Mouse (Mus musculus) lung, postnatal 14 days (tissue): Measurements from ENCODE around the gene Ngrn.
A peak's percentile ranks its signal among the peaks of the same experiment; 100 is the strongest.

ENCODE experiments used
- DNase-seq: peaks from one replicate; pipeline ENCODE4 v3.0.0; 2021

The Ngrn gene

DNA sequence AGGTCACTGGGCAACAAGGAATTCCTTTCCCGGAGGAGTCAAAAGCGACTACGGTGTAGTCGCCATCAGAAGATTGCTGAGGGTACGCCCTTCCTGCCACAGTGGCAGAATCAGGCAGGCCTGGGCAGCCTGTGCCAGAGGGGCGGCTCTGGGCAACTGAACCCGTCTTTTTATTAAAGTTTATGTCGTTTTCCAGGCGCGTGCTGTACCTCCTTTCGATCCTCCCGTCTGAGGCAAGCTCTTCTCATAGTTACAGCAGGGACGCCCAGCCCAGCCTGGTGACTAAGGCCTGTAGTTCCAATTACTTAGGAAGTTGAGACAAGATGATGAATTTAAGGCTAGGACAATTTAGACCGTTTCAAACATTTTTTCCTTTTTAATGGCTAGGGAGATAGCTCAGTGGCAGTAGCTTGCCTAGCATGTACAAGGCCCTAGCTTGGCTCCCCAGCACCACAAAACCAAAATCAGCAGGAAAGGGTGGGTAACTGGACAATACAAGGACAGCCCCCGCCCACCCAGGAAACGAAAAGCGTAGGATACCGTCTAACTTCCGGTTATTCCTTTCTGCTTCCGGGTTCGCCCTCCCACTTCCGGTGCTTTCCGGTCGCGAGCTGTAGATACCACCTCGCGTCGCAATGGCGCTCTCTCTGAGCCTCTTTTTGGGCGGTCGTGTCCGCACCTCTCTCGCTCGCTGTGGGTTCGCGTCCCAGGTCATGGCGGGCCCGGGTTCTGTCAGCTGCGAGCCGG lies at the start of gene Ngrn:
TSS of gene Ngrn (plus strand) at position 591 of the 747 bp plus-strand sequence.
- peak; percentile 87 for DNase-seq

DNA sequence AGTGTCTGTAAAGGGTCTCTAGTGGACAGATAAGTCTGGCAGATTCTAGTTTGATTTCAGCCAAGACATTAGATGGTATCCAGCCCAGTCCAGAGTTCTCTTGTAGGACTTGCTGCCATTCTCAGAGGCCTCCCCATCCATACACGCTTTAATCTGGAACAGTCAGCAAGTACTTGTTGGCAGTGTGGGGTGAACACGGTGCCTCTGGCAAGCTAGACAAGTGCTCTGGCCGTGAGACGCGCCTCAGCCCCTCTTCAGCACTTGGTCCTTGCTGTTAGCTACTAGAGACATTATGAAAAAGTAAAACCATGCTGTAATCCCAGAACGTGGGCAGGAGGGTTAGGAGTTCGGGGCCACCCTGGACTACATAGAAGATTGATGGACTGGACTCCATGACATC lies 47.4 kb upstream of the Ngrn start:
- DNase-seq, result no peak

DNA sequence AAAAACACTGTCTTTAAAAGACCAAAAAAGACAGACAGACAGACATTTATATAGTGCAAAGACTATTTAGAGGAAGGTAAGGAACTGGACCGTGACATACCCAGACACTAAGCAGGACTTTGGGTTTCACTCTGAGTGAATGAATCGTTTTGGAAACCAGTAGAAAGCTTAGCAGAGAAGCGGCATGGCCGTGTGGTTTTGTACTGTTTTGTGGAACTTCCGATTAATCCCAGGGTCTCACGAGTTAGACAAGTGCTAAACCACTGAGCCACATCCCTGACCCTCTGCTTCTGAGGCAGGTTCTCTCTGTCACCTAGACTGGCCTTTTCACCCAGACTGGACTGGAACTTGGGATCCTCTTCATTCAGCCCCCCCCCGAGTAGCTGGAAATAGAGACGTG lies 46.6 kb upstream of the Ngrn start:
- no peak for DNase-seq

GRCm38 (mm10) chr7:80215398-80215797 lies 45.6 kb upstream of the Ngrn start:
- peak; percentile 87 for DNase-seq

- DNase-seq, result peak; percentile 53
Observed at GRCm38 (mm10) chr7:80216566-80216965, 44.4 kb upstream of the Ngrn start.

- no peak for DNase-seq
Observed at GRCm38 (mm10) chr7:80218666-80219065, 42.3 kb upstream of the Ngrn start.

DNA sequence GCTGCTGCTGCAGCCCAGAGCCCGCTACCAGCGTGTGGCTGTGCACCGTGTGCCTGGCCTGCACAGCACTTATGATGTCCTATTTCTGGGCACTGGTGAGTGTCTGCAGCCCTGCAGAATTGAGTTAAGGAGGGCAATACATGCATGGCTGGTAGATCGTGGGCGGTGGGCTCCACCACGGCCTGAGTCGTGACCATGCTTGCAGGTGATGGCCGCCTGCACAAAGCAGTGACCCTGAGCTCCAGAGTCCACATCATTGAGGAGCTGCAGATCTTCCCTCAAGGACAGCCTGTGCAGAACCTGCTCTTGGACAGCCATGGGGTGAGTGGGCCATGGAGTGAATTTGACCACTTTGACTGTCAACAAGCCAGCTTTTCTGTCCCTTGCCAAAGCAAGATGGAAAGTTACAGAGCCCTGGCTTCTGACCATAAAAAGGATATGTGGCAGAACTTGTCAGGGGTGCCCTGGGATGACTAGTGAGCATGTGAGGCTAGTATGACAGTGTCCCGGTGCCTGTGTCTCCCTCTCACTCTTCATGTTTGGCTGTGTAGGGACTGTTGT lies 40.7 kb upstream of the Ngrn start:
- DNase-seq, result no peak

DNA sequence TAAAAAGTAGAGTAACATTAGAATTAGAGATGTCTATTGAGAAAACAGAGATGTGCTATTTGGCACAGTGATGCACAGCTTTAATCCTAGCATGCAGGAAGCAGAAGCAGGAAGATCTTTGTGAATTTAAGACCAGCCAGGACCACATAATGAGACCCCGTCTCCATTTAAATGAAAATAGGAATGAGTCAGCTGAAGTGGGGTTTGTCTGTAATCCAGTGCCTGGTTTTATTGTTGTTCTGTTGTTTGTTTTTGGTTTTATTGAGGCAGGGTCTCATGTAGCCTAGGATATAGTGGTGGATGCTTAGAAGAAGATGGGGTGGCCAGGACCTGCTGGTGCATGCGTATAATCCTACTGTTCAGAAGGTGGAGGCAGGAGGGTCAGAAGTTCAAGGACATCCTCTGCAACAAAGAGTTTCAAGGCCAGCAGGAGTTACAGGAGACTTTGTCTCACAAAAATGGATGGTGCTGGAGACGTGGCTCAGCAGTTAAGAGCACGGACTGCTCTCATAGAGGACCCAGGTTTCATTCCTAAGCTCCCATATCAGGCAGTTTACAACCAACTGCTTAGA lies 39.8 kb upstream of the Ngrn start:
- no peak for DNase-seq

- DNase-seq, result no peak
Observed at GRCm38 (mm10) chr7:80227065-80227464, 34.0 kb upstream of the Ngrn start.

GRCm38 (mm10) chr7:80230196-80230595 lies 30.8 kb upstream of the Ngrn start:
- DNase-seq, result no peak

DNA sequence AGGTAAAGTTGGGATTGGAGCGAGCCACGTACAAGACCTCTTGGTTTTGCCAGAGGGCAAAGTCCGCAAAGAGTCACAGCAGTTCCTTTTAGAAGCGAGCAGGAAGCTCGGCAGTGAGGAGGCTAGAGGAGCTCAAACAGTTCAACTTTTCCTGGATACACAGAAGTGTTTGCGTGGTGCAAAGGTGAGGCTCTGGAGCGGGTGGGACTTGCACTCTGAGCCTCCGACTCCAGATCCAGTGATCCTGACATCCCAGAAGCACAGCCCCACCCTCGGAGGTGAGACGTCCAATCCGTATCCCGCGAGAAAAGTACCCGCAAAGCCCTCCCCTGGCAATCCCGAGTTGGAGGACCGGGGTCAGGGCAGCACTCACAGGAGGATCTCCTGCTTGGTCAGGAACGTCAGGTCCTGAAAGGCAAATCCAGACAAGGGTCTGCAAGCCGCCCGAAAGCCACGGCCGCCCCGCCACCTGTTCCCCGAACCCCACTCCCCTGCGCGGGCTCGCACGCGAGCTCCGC lies 29.0 kb upstream of the Ngrn start:
- peak; percentile 39 for DNase-seq

GRCm38 (mm10) chr7:80232489-80233029 lies 28.5 kb upstream of the Ngrn start, which contains the start of the genes Cib1 and Gdpgp1:
Gene Cib1, minus strand, starts transcription at chr7:80232813.
Gene Gdpgp1, plus strand, starts transcription at chr7:80232865.
- DNase-seq, result peak; percentile 97

DNA sequence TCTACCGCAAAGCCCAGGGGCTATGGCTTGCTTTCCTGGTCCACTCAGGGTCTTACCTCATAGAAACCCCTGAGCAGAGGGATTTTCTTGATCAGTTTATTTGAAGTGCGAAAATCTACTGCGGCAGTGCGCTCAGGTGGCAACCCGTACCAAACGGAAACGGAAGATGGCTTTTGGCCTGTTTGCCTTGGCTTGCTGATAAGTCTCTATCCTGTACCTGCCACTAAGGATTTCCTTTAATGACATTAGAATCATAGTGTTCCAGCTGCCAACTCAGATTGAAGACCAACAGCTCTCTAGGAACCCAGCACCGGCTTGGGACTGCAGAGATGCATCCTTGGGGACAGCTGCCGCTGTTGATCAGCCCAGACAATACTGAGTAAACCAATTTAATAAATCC lies 27.2 kb upstream of the Ngrn start:
- DNase-seq, result no peak

- DNase-seq, result no peak
Observed at GRCm38 (mm10) chr7:80238542-80238941, 22.5 kb upstream of the Ngrn start.

- DNase-seq, result no peak
Observed at GRCm38 (mm10) chr7:80241661-80242060, 19.4 kb upstream of the Ngrn start.

GRCm38 (mm10) chr7:80244851-80245250 lies 16.2 kb upstream of the Ngrn start:
- no peak for DNase-seq

DNA sequence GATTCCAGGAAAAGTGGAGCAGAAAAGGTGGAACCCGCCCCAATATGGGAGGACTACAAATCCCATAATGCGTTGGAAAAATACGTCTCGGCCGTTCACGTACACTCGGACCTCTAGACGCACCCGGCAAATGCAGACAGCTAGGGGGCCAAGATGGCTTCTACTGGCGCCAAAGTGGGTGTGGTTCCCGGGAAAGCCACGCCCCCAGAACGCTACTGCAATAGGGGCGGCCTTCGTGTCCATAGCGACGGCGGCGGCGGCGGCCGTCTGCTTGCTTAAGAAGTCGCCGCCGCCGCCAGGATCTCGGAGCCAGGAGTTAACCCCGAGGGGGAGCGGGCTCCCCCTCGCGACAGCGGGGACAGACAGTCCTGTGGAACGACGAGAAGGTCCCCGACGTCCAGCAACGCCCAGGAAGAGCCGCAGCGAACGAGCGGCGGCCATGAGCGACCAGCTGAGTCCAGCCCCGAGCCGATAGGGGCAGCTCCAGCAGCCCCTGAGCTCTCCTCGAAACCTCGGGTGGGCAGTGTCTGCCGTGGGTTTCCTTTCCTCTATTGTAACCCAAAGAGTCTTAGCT lies 14.8 kb upstream of the Ngrn start, which contains the start of gene Ttll13:
TSS of gene Ttll13 (plus strand) at position 229 of the 574 bp plus-strand sequence.
- peak; percentile 98 for DNase-seq

DNA sequence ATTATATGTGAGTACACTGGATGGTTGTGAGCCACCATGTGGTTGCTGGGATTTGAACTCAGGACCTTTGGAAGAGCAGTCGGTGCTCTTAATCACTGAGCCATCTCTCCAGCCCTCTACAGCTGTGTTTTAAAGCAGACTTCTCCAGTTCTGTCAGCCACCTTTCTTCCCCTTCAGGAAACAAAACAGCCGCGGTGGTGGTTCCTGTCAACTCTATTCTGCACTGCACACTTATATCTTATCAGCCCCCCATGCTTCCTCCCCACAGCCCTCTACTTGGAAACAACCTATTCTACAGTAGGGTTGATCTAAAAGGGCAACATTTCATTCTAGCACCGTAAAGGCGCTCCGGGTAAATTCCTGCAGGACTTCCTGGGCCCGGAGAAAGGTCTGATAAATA lies 14.2 kb upstream of the Ngrn start:
- no peak for DNase-seq

GRCm38 (mm10) chr7:80252437-80252836 lies 8.6 kb upstream of the Ngrn start:
- no peak for DNase-seq

GRCm38 (mm10) chr7:80252886-80253285 lies 8.1 kb upstream of the Ngrn start:
- DNase-seq, result no peak

DNA sequence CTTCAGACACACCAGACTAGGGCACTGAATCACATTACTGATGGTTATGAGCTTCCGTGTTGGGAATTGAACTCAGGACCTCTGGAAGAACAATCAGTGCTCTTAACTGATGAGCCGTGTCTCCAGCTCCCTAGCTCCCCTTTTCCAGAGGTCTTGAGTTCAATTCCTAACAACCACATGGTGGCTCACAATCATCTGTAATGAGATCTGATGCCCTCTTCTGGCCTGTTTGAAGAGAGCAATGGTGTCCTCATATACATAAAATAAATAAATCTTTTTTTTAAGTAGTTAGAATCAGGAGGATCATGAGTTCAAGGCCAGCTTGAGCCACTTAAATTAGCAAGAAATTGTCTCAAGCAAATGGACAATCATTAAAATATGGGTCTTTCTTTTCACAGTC lies 5.0 kb upstream of the Ngrn start:
- DNase-seq, result no peak

- DNase-seq, result no peak
Observed at GRCm38 (mm10) chr7:80257706-80258105, 3.3 kb upstream of the Ngrn start.

GRCm38 (mm10) chr7:80261372-80261990 lies 466 bp downstream of the Ngrn start:
- DNase-seq, result no peak
